Mouse (Mus musculus): Measurements from ENCODE around the gene Olfr786. TPM values are rescaled to one million over a fixed set of nuclear protein-coding genes. Genes with fewer than 3 reads are reported as not detected.

Gene Olfr786
- not detected for total RNA-seq (2021)
- long read RNA-seq, experiment 1, result 0 reads
- long read RNA-seq, experiment 2, result 0 reads

DNA sequence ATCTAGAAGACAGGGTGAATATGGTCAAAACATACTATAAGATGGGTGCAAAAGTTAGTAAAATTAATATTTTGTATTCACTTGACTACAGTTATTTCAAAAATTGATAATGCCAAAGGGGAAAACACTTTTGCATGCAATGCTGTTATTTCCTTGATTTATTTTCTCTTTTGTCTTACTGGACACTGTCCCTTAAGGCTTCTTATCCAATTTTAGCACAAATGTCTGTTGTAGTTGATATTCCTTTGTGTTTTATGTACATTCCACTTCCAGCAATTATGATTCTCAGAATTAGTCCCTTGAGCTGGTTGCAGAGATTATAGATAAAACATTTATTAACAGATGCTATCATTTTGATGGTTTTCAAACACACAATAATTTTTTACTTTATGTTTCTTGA is at the start of gene Olfr786:
Gene Olfr786, plus strand, starts transcription at position 301 of the 400 bp plus-strand sequence.
- no peak for DNase-seq
- intact Hi-C loops (cut with DNase I), result no loop called here

DNA sequence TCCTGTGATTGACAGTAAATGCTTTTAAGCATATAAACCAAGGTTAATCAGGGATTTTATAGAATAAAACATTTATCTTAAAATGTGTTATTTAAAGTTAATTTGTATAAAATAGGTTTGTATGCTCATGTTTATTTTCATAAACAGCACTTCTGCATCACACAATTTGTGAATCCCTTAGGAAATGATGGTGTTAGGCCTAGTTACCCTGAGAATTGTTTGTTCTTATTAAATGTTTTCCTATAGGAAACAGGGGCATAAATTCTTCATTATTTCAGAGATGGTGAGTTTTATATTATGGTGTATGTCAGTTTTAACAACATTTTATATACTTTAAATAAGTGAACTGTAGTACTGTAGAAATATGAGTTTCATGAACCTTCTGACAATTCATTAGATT is 43.3 kb upstream of the Olfr786 start, which contains the start of gene Olfr784:
Gene Olfr784, plus strand, starts transcription at position 301 of the 400 bp plus-strand sequence.
- no peak for DNase-seq
- intact Hi-C loops (cut with DNase I), result no loop called here

- intact Hi-C loops (cut with DNase I), result no loop called here
- no peak for DNase-seq
Observed at GRCm38 (mm10) chr10:129400892-129401291, 26.2 kb upstream of the Olfr786 start.

DNA sequence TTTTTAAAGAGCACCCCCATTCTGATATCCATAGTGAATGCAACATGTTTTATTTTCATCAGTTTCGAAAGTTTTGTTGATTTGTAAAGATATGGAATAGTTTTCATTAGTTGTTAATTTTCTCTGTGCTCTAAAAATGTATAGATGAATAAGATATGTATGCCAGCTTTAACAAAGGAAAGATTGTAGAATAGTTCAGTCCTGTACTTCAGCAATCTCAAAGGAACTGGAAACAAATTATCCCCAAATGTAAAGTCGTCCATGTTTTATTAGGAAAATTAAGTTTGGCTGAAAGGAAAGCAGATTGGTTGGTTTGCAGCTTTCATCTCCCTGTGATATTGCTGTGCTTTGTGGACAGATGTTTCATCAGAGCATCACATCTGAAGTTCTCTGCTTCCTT is 22.0 kb upstream of the Olfr786 start, which contains the start of gene Olfr785:
Gene Olfr785, plus strand, starts transcription at position 301 of the 400 bp plus-strand sequence.
- no peak for DNase-seq
- intact Hi-C loops (cut with DNase I), result no loop called here

DNA sequence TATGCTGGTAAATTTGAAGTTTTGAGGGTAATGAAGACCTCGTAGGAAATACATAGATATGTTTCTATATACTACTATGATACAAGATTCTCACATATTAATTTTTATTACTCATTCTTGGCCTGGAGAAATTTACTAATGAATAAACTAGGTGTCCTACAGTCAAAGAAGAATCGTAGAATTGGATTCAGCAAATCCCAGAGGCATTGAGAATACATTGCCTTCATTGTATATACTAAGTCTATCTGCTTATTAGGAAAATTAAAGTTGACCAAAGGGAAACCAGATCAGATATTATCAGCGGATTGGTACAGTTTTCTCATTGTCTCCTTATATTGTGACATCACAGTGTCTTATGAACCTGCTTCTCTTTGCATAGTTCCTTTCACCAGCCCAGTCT is 34.5 kb downstream of the Olfr786 start, which contains the start of gene Olfr787:
Gene Olfr787, plus strand, starts transcription at position 301 of the 400 bp plus-strand sequence.
- DNase-seq, result no peak
- intact Hi-C loops (cut with DNase I), result no loop called here

DNA sequence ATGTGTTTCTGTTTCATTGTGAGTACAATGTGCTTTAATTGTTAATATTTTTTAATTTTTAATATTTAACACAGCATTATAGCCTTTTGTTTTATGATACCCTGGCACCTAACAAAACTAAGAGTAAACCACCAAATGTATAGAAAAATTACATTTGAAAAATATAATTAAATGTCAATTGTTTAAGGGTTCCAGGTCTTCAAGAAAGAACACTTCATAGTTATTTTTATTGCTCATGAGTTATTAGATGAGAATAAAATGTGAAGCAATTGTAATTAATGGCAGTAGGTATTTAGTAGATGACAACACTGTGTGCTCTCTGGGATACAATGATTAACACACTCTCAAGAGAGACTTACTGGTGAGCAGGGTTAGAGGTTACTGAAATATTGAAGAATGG is 43.6 kb downstream of the Olfr786 start, which contains the start of gene Olfr788:
Gene Olfr788, plus strand, starts transcription at position 301 of the 400 bp plus-strand sequence.
- intact Hi-C loops (cut with DNase I), result no loop called here
- DNase-seq, result no peak

DNA sequence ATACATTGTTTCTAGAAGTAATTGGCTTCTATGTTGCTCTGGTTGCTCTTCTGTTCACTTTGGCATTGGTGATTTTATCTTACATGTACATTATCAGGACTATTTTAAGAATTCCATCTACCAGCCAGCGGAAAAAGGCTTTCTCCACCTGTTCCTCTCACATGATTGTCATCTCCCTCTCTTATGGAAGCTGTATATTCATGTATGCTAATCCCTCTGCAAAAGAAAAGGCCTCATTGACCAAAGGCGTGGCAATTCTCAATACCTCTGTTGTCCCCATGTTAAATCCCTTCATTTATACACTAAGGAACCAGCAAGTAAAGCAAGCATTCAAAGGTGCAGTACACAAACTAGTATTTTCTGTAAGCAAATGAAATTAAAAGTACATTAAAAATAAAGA is 46.1 kb downstream of the Olfr786 start:
- intact Hi-C loops (cut with DNase I), result no loop called here
- no peak for DNase-seq

DNA sequence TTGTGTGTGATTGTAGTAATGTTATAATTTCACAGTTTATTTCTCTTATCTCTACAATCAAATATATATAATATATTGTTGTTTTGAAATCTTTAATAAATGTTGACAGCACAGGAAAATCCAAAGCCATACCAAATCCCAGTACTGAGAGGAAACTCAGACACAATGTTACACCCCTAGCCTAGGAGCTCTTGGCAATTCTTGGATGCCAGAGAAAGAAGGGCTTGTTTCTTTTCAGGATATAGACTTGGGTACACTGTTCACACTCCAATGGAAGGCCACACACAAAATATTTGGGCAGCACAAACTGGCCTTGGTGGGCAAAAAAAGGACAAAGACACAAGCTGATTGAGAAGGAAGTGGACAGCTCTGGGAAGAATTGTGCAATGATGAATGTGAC is 46.6 kb downstream of the Olfr786 start:
- no peak for DNase-seq
- intact Hi-C loops (cut with DNase I), result no loop called here

DNA sequence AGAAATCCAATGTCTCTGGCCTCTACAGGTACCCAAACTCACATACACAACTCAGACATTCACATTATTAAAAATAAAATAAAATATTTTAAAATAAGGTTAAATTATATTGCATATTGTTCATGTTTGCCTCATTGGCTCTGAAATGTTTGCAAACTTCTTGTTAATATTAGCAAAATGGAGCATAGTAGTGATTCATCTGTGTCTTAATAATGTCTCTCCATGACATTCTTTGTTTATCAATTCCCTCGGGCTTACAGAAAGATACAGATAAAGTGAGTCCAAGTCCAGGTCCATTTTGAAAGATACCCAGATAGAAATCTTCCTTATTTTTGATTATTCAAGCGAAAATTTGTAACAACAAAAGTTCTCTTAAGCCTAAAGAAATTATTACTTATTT is 57.3 kb downstream of the Olfr786 start, which contains the start of gene Olfr789:
Gene Olfr789, plus strand, starts transcription at position 301 of the 400 bp plus-strand sequence.
- intact Hi-C loops (cut with DNase I), result no loop called here

More for the DNA sequence above, 57.3 kb downstream of the Olfr786 start, which contains the start of gene Olfr789:
- no peak for DNase-seq

Other genes starting within 250 kb of the Olfr786 start
- not detected for gene Olfr772, start 249.4 kb upstream of the Olfr786 start, total RNA-seq (2021)
- gene Olfr773, start 239.9 kb upstream of the Olfr786 start, total RNA-seq (2021), result not detected
- gene Olfr774, start 191.1 kb upstream of the Olfr786 start, total RNA-seq (2021), result not detected
- not detected for gene Olfr775, start 178.9 kb upstream of the Olfr786 start, total RNA-seq (2021)
- gene Olfr776, start 168.2 kb upstream of the Olfr786 start, total RNA-seq (2021), result not detected
- not detected for gene Olfr777, start 155.8 kb upstream of the Olfr786 start, total RNA-seq (2021)
- gene Olfr780, start 109.2 kb upstream of the Olfr786 start, total RNA-seq (2021), result not detected
- not detected for gene Olfr781, start 98.5 kb upstream of the Olfr786 start, total RNA-seq (2021)
- gene Olfr782, start 78.5 kb upstream of the Olfr786 start, total RNA-seq (2021), result not detected
- gene Olfr784, start 43.2 kb upstream of the Olfr786 start, total RNA-seq (2021), result not detected
- not detected for gene Olfr785, start 21.9 kb upstream of the Olfr786 start, total RNA-seq (2021)
- gene Olfr787, start 34.6 kb downstream of the Olfr786 start, total RNA-seq (2021), result not detected
- gene Olfr788, start 43.7 kb downstream of the Olfr786 start, total RNA-seq (2021), result not detected
- not detected for gene Olfr789, start 57.4 kb downstream of the Olfr786 start, total RNA-seq (2021)
- not detected for gene Olfr790, start 71.2 kb downstream of the Olfr786 start, total RNA-seq (2021)
- not detected for gene Olfr791, start 94.5 kb downstream of the Olfr786 start, total RNA-seq (2021)
- not detected for gene Olfr792, start 111.9 kb downstream of the Olfr786 start, total RNA-seq (2021)
- gene Olfr794, start 140.3 kb downstream of the Olfr786 start, total RNA-seq (2021), result not detected
- gene Olfr796, start 185.3 kb downstream of the Olfr786 start, total RNA-seq (2021), result not detected
- gene Olfr798, start 200.6 kb downstream of the Olfr786 start, total RNA-seq (2021), result not detected
- gene Olfr799, start 210.2 kb downstream of the Olfr786 start, total RNA-seq (2021), result not detected
- not detected for gene Olfr800, start 230.4 kb downstream of the Olfr786 start, total RNA-seq (2021)
- not detected for gene Olfr801, start 246.6 kb downstream of the Olfr786 start, total RNA-seq (2021)